Mouse (Mus musculus) 416B (cell line): ENCODE results near the gene Adgra1.

Source experiments
- DNase-seq: peaks from one replicate; pipeline ENCODE4 v3.0.0; 2011; ENCODE audit warnings: low read depth

The Adgra1 gene

DNA sequence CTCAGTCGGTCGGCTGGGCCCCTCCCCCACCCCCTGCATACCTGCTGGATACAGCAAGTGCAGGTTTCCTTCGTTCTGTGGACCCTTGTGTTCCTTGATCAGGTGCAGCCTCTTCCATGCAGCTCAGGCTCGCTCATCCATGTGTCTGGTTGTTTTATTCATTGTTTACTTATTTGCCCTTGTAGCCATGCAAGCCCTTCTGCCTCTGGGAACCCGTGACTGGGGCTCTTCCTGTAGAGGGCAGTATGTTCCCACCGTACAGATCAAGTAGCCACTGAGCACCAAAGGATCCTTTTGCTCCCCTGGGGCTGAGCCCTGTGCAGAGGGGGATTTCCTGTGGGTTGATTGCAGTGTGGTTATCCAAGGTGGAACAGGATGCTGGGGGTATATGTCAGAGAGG is 71.7 kb downstream of the Adgra1 start:
- peak; percentile 79 for DNase-seq

DNA sequence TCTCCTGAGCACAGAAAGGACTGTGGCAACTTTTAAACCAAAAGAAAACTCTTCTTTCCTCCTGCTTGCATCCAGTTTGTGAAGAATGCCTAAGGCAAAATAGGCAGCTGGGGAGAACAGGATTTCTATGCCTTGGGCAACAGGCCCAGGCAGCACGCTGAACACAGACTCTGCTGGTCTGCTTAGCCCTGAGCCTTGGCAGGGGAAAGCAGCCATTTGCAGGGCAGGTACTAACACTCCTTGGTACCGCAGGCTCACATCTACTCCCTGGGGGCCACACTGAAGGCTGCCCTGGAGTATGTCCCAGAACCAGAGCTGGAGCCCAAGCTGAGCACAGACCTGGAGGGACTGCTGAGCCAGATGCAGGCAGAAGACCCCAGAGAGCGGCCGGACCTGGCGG is 74.2 kb downstream of the Adgra1 start:
- no peak for DNase-seq

DNA sequence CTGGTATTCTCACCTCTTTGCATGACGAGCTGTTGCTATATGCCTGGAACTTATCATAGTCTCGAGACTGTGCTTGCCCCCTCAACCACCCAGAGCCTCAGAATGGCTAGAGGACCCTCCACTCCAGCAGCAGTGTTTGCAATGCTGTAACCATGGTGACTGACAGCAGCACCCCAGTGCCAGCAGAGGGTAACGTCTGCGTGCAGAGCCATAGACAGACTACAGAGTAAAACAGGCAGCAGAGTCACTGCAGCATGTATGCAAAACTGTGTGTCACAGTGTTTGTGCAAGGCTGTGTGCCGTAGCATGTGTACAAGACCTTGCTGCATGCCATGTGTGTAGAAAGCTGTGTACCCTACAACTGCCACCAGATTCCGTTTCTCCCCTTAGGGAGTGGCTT is 75.5 kb downstream of the Adgra1 start:
- DNase-seq = no peak

GRCm38 (mm10) chr7:139910204-139910835 is 76.3 kb downstream of the Adgra1 start:
- no peak for DNase-seq

DNA sequence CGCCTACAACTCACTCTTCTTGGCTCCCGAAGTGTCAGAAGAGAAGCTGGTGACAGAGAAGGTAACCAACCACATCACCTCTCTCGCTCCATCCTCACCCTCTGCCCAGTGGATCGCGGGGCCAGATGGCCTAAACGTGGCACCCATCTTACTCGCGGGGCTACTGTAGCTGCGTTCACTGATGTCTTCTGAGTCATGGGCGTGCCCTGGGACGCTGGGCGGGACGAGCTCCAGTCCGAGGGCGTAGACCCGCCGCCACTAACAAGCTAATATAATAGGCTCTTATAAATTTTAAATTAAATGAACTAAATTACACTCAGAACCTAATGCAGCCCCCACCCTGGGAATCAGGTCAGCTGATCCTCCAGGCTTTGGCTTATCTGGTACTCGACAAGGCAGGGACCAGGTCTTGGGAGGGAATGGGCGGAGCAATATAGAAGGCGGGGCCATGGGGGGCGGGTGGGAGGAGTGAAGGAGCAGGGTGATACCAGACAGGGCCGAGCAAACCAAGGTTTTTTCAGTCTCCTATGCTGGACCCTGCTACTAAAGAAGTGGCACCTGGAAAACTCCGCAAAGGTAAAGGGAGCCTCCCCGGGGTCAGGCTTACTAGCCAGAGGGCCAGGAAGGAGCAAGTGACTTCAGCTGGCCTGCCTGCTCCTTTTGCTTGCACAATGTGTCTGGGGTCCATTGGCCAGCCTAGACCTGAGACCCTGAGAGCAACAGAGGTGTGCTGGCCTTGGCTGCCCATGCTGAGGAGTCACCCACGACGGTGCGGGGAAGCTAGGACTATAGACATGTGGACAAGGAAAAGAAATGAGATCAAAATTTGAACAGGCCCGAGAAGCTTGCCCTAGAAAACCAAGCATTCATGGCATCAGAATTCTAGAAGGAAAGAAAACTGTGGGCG is 80.4 kb downstream of the Adgra1 start:
- DNase-seq = no peak

GRCm38 (mm10) chr7:139915646-139916257 is 81.8 kb downstream of the Adgra1 start:
- DNase-seq = no peak

- peak; percentile 57 for DNase-seq
Measured at GRCm38 (mm10) chr7:139916345-139916744, 82.4 kb downstream of the Adgra1 start.

DNA sequence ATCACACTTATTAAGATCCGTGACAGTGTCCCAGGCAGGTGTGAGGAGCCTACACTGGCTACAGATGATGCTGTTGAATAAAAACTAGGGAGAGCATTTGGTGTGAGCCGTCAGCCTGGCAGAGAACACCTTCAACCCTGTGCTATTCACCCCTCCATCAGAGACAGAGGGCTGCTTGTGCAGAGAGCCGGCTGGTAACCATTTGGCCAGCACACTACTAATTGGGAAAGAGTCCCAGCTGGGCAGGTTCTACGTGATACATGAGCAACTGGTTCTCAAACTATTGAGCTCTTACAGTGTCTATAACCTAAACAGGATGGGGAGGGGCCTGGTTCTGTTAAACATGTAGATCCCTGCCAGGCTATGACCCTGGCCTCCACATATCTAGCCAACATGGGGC is 84.3 kb downstream of the Adgra1 start:
- no peak for DNase-seq
